Mouse (Mus musculus): ENCODE measurements around the gene Ankrd60.

Gene Ankrd60

DNA sequence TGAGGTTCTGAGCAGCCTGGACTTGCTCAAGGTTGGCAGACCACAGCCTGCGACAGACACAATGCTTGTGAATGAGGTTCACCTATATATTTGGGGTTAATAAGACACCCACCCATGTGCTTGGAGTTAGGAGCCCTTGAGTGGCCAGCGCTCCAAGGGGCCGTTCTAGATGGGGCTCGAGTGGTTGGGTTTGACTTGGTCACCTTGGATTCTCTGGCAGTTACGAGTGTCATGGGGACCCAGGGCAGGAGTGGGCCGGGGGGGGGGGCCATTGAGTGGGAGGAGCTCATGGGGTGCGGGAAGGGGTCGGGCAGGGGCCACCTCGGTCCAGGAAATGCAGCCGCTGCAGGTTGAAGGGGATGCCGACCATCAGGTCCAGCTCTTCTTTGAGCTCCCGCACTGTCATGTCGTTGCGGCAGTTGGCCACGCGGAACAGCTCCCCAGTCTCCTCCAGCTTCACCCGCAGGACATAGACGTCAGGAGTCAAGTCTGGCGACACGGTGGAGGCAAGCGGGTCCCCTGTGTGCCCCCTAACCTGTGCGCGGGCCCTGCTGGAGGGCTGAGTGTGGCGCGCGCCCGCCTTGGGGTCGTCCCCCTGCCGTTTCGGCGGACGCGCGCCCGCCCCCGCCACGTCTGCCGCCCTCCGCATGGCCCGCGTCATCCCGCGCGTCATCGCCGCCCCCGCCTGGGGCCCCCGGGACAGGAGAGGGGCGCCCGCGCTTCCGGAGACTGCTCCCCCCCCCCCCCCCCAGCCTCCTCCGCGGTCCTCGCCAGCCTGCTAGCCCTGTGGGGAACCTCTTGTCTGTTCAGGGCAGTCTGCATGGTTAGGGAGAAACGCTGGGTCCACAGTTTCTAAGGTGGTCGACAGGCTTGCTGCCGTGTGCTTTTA lies at the start of gene Ankrd60:
TSS of gene Ankrd60 (minus strand) at position 697 of the 889 bp plus-strand sequence.
- DNase-seq (ENCODE audit: low spot score) = no peak

DNA sequence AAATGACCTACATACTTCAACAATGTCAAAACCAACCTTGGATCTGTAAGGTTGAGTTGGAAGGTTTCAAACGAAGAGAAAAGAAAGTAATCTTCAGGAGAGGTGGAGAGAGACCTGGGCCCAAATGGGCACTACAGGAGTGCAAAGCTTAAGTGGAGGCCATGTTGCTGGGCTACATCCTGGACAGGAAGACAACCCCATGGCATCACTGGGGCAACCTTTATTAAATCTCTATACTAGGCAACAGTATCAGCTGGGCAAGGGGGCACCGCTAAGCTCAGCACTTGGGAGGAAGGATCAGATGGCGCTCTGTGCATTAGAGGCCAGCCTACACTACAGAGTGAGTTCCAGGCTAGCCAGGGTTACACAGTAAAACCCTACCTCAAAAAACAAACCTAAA lies 47.6 kb upstream of the Ankrd60 start:
- no peak for DNase-seq (ENCODE audit: low spot score)

DNA sequence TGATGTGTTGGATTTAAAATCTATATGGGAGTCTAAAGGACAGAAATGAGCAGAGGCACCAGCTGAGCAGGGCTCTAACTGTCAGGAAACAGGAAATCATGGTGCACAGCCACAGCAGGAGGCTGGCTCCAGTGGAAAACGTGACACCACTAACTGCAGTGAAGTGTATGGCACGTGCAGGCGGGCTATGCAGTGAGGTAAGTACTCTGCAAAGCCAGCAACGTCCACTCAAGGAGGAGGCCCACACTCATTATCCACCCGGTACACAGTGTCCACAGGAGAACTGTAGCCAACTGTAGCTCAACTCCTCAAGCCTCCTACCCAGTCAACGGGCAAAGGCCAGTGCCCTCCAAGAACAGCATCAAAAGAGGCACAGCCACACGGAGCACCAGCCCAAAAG lies 46.5 kb upstream of the Ankrd60 start:
- no peak for DNase-seq (ENCODE audit: low spot score)

DNA sequence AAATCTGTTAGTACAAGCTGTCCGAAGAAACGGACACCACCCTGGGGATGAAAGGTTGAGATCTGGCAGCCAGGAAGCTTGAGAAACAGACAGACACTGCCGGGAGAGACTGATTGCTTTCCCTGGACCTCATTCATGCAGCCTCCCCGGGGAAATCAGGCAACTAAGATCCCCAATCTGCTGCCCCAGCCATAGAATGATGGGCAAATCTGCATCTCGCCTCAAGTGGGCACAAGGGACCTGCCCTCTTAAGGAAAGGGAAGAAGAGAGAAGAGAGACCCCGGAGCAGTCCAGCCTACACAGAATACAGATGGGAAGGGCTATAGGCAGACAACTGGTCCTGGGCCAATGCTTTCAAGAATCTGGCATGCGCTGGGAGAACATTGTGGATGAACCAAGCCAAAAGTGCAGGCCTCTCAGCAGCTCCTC lies 44.0 kb upstream of the Ankrd60 start:
- DNase-seq (ENCODE audit: low spot score) = no peak

DNA sequence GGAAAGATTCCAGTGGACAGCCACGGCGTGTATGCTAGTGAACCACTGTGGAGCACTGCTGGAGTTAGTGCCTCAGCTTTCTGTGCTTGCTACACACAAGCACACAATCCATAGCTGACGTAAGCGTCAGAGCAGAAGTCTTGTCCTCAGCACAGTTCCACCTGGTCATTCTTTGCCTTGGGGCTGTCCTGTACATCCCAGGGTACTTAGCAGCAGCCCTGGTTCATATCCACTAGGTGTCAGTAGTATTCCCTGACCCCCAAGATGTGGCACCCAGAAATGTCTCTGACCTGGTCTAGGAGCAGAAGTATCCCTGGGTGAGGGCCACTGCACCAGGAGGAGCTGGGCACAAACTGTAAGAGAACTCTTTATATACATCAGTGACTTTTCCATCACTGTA lies 42.5 kb upstream of the Ankrd60 start:
- DNase-seq (ENCODE audit: low spot score) = no peak

DNA sequence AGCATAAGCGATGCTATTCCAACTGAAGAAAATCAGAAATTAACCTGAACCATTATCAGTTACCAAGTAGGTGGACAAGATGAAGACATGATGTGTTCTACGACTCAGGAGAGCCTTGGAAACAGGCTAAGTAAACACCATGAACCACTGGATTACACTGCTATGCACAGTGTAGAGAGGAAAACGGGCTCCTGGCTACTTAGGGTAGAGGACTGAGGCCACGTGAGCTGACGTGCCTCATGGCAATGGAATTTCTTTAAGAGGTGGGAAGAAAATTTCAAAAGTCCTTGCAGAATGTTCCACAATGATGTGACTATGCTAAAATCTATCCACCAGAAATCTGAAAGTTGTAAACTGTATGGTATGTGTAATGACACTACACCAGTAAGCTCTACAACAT lies 41.0 kb upstream of the Ankrd60 start:
- no peak for DNase-seq (ENCODE audit: low spot score)

DNA sequence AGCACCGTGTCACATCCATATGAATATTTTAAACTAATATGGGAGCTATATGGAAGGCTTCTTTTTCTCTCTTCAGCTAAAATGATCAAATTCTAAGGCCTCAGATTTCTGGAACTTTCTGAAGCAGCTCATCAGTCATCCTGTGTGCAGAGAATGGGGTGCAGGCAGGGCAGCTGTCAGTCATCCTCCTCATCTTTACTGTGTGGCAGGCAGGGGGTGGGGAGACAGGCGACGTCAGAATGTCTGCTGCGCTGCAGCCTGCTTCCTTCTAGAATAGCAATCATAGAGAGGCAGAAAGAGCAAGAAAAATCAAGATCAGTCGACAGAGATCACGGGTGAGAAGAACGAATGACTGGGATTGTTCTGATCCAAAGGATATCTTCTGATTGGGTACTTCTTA lies 38.0 kb upstream of the Ankrd60 start:
- DNase-seq (ENCODE audit: low spot score) = no peak

DNA sequence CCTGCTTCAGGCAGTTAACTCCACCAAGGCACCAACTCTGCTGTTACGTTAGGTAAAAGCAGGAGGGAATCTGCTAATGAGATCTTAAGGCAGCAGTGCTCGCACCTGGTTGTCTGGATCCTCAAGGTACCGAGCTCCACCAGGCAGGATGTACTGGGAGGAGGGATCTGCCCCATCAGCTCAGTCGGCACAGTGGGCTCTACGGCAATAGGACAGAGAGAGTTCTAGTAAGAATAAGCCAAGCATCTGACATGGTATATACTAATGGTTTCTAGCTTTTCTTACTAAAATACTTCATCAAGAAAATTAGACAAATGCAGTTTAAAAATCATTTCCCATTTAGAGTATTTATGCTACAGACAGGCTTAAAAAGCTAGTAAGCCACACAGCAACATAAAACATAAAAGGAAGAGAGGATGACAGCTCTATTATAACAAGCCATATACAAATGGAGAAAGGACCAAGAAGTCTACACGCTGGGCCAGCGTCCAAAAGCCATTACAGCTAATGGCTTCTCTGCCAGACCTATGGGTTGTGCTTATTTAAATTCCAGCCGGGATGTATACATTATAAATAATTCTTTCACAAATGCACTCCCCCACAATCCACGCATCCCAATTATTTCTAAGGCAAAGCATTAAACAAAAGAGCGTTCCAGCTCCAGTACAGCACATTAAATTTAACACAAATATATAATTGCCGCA lies 37.4 kb upstream of the Ankrd60 start:
- no peak for DNase-seq (ENCODE audit: low spot score)

DNA sequence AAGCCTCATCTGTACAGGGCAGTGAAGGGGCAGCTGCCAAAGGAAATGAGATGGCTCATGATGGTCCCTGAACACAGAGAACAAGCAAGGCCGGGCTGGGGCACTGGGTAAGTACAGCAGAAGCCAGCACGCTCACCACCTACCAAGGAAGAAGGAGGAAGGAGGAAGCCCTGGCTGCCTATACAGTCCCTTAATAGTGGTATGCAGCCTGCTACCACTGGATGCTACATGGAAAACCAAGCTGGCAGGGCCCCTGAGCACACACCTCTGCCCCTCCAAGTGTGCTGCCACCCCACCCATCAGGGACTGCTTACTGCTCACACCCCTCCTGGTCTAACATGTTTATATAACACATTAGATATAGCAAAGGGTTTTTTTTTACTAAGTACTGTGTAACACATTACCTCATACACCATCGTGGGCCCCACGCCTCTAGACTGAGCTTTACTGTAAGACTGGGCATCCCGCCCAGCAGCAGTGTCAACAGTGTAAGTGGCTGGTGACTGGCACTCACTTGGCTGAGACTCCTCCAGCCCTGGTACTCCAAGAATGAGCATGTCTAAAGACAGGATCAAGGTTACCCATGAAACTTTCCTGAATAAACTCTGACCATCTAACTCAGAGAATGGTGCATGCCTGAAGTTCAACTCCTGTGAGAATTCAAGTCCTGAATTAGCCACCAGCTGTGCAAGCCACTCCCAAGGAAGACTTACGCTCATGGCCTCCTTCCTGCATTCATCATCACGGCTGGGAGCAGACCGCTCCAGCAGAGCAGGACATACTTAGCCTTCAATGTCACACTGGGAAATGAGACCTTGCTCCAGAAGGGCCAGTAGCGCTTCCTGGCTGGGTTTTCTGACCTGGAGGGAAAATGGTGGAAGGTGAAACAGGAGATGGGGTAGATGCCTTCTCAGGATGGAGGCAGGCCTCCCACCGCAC lies 30.1 kb upstream of the Ankrd60 start:
- DNase-seq (ENCODE audit: low spot score) = no peak

DNA sequence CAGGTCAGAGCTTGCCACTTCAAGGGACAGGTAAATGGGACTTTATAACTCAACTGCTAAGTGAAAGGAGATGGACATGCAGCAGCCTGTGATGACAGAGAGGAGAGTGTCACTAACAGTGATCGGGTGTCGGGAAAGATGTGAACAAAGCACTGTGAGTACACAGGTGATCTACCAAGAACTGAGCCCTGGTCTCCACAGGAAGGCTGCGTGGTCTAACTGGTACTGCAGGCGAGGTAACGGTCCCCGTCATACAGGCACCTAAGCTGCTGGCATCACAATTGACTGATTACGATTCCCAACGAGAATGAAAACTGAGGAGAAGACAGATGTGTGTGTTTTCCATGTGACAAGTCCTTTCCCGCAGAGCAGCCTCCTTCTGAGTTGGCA lies 28.2 kb upstream of the Ankrd60 start:
- no peak for DNase-seq (ENCODE audit: low spot score)

DNA sequence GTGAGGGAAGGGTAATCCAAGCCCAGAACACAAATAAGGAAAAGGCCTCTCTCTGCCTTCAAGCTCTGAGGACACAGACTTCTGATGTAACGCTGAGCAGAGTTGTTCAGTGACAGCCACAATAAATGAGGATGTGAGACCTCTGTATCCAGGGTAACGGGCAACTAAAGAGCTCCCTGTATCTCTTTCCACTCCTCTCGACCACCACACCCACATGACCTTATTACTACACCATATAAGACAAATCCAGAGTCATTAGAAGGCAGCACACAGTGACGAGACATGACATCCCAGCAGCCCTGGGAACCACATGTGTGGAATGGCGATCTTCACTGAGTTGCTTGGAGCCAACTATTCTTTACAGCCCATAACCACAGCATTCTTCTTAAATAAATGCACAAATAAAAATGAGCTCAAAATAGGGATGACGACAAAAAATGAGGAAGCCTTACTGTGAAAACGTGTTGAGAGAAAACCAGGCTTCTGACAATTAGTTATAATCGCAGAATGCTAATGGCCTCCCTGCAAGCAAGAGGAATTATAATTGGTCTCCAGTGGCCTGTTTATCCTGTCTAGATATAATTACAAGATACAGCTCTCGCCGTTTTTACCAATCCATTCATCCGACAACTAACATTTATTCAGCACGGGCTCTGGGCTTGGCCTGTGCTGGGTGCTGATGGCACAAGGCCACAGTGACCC lies 27.7 kb upstream of the Ankrd60 start:
- no peak for DNase-seq (ENCODE audit: low spot score)

DNA sequence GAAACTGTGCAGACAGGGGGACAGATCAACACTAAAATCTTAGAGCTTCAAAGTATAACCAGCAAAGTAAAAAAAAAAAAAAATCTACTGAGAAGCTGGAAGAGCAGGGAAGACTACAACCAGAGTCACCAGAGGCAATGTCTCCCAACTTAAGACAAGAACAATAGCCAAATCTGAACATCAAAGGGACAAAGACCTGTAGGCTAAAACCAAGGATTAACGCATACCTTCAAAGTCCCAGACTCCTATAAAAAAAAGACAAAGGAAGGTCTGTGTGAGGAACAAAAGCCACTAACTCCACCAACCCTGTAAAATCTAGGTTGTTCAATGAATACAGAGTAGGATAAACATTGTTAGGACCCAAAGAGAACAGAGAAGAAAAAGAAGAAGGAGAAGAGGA lies 23.7 kb upstream of the Ankrd60 start:
- DNase-seq (ENCODE audit: low spot score) = no peak

DNA sequence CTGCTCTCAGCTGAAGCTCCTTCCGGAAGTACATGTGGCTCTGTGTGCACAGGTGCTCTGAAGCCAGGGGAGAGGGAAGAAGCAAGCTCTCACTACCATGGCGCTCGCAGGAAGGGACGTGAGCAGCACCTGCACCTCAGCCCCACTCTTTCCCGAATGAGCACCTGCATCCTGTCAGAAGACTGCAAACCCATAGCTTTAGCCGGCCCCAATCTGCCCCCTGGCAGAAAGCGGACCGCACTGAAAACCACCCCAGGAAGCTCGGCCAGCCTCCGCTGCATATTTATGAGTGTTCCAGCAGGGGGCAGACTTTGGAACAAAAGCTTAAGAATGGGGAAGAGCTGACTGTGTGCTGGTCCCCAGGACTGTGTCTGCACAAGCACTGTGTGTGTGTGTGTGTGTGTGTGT lies 17.2 kb upstream of the Ankrd60 start:
- no peak for DNase-seq (ENCODE audit: low spot score)

DNA sequence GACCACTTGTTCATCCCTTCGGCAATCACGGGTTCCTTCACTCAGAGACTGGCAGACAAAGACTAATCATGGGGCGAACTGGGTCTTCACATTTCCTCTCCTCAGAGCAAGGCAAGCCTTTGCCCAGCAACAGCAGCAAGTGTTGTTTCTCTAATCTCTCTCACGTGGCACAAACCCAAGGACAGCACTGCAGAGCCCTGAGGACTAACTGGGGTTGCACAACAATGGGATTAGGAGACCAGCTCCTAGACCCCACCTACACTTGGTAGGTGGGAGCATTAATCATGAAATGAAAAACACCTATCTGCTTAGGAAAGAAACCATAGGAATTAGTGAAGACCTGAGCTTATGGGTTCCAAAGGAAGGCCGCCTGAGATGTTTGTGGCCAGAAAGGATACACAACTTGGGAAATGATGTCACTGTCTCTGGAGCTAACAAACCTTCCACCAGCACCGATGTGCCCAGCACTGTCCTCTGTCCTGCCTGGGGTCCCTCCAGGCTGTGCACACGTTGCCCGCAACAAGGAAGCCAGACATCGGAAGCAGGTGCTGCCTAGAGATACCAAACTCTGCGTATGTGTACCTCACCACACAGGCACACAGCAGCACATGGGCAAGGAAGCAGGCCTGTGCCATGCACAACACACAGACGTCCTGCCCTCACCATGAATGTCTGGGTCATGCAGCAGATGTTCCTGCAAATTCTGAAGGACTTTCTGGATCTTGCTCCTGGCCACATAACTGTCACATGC lies 16.3 kb upstream of the Ankrd60 start:
- DNase-seq (ENCODE audit: low spot score) = no peak

DNA sequence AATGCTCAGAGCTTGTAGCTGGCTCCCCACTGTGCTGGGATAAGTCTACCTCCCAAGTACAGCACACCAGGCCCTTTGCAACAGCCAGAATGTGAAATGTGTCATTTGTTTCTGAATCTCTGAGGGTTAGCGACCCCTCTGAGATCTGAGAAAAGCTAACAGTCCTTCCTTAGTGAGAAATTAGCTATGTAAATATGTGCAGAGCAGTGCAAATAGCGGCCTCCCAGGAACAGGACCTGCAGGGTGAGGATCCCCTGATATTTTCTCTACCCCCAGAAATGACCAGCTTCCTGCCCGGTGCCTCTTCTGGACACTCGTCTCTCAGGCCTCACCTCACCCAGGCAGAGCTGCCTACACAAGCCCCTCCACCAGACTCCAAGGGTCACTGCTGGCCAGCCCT lies 15.7 kb upstream of the Ankrd60 start:
- no peak for DNase-seq (ENCODE audit: low spot score)

DNA sequence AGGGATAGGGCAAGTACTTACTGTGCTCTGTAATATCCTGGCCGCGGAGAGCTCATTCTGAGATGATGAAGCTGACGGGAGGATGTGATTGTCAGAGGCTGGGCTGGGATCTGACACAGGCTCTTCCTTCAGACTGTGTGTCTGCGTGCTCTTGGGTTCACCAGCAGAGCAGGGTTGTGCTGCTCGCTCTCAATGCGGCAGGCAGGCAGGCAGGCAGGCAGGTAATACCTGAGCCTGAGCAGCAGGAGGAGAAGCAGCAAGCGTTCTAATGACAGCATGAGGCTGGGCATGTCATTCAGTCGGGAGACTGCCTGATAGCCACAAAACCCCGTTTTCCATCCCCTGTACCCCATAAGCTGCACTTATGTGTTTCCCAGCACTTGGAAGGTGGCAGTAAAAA lies 14.6 kb upstream of the Ankrd60 start:
- no peak for DNase-seq (ENCODE audit: low spot score)

DNA sequence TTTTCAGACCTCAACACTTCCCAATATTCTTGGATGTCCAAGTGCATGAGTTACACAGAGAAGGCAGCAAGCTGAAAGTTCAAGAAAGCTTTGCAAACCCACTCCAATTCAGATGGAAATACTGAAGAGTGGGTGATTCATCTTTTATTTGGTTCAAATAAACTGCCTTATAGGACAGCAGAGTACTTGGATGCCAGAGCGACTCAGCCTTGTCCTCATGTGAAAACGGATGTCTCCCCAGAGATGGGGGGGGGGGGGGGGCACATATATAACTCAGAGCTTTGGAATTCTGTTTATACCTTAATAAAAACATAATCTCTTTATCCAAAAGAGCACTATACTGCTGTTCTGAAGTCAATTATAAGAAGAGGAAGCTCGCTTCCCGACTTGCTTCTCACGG lies 9.2 kb upstream of the Ankrd60 start:
- no peak for DNase-seq (ENCODE audit: low spot score)

DNA sequence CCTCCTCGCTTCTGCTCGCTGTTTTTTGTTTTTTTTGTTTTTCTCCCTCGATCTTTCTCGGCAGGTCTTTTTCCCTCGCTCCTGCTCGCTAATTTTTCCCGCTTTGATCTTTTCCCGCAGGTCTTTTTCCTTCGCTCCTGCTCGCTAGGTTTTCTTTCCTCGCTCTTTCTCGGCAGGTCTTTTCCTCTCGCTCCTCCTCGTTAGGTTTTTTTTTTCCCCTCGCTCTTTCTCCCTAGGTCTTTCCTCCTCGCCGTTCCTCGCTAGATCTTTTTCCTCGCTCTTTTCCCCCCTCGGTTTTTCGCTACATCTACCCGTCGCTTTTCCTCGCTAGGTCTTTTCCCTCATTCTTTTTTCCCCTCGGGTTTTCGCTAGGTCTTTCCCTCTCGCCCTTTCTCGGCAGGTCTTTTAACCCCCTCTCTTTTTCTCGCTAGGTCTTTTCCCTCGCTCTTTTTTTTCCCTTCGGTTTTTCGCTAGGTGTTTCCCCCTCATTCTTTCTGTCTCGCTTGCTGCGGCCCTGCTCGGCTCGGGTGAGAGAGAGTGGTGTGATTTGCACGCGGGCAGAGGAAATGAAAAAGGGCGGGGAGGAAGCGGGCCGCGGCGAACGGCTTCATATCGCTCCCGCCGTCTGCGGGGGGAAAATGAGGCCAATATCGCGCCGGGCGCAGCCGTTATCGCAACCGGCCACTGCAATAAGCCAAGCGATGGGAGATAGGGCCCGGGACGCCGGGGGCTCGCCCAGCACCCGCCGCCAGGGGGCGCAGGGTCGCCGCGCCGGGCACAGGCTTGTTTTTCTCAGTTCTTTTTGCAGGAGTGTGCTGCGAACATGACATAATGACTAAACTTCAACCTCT lies 8.2 kb upstream of the Ankrd60 start:
- no peak for DNase-seq (ENCODE audit: low spot score)

DNA sequence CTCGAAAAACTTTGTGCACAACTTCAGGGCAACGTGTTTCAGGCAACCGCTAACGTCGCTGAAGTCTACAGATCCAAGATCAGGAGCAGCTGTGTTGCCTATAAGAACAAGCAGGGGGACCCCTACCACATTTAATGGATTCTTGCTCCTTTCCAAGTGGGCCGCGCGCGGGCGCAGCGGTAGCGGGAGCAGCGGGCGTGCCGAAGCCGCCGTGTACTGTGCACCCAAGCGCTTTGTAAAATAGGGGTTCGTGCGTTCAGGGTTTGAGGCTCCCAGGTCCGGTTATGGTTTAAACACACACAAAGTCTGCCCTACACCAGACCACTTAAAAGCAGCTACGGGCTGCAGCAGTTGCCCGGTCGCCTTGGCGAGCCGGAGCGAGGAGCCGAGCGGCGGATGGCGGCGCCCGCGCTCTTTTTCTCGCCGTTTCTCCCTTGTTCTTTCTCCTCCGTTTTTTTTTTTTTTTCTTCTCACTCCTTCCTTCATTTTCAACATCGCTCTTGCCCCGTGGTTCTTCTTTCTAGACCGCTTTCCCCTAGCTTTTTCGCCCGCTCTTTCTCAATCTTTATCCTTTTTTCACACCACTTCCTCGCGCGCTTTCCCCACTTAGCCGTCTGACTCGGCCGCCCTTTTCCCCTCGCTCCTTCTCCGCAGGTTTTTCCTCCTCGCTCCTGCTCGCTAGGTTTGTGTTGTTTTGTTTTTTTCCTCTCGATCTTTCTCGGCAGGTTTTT lies 7.4 kb upstream of the Ankrd60 start:
- no peak for DNase-seq (ENCODE audit: low spot score)
